Mouse (Mus musculus): ENCODE data around the gene Stk19.

GRCm38 (mm10) chr17:34796311-34797140 is 40.2 kb downstream of the Stk19 start:
- TF ChIP-seq CTCF (IDR thresholded peaks at IDR 0.05; ENCODE audit: extremely low read depth, insufficient read depth, low read length) (no peak), POLR2A (IDR thresholded peaks at IDR 0.05; ENCODE audit: extremely low read depth, insufficient read depth, low read length) (no peak)

Measured in cortical plate, adult 2 months (tissue).